Mouse (Mus musculus) liver, adult 10 weeks (tissue): ENCODE data around the gene Map1s. TPM values are rescaled to one million over a fixed set of nuclear protein-coding genes. Genes with fewer than 3 reads are reported as not detected.

ENCODE experiments used
- polyA plus RNA-seq: library from polyadenylated mRNA; stranded (reverse); fragments of 350-450 nt; fragmentation: Illumina TruSeq; extraction: RNeasy Lipid Tissue Mini Kit (QIAGEN cat#74804); gene quantifications from one replicate; pipeline ENCODE4 v1.2.3, GENCODE M21; 2014; ENCODE audit warnings: low read depth, low replicate concordance

Map1s gene
- not detected for polyA plus RNA-seq

GRCm38 (mm10) chr8:70905831-70906736 lies at the start of gene Map1s:
TSS of gene Map1s (plus strand) at chr8:70905932.

DNA sequence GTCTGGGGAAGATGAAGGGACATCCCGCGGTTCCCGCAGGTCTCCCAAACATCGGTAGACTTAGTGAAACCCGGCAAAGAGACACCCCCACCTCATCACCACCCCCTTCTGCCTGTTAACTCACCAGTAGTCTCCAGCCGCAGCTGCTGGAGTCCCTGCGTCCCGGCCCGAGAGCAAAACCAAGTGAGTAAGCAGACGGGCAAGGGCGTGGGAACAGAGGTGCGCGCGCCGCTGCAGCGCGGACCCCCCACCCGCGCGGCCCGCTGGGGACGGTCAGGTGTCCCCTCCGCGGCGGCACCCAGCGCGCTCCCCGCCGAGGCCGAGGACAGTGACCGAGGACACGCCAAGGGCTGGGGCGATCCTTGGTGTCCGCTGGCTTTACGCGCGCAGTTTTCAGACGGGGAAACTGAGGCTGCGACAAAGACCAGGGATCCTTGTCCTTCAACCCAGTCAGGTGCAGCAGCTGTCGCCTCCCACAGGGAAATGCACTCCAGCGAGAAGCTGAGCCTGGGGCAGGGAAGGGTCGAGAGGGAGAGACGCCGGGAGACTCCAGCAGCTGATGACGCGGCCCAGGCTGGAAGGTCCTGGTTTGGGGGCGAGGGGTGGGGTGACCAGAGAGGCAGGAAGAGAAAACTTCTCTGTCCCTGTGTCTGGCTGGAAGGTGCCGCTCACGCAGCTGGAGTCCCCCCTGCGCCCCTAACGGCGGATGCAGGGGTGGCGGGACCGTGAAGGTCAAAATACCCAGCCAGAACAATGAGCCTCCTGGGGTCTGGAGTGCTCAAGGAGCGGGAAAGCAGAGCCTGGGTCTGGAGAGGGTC lies 42.7 kb upstream of the Map1s start, which contains the start of gene Kcnn1:
TSS of gene Kcnn1 (minus strand) at position 435 of the 818 bp plus-strand sequence.

GRCm38 (mm10) chr8:70873364-70873985 lies 32.3 kb upstream of the Map1s start, which contains the start of gene Ccdc124:
TSS of gene Ccdc124 (minus strand) at chr8:70873935.

GRCm38 (mm10) chr8:70892022-70892895 lies 13.5 kb upstream of the Map1s start, which contains the start of gene Slc5a5:
TSS of gene Slc5a5 (minus strand) at chr8:70892757.

DNA sequence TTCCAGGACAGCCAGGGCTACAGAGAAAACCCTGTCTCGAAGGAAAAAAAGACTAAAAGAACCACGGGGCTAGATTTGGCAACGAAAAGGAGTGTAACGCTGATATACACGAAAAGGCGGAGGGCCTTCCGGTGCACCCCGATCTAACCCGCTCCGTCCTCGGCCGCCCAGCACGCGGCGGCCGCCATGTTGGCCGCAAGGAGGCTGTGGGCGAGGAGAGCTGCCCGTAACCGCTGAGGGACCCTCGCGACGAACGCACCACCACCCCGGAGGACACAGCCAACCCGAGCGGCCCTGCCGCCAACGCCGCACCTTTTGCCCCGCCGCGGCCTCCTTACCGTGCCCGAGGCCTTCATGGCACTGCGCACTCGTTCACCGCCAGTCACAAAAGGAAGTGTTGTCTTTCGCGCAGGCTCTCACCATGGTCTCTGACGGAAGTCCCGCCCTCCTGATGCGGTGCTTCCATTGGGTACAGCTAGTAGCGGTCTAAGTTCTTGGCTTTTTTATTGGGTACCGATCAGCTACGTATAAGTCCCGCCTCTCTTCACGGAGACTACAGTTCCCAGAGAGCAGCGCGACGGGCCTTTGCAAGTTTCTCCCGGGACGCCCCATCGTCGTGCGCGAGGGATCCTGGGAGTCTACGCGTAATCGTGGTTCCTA lies 8.6 kb upstream of the Map1s start, which contains the start of gene Rpl18a:
TSS of gene Rpl18a (minus strand) at position 392 of the 660 bp plus-strand sequence.

Other genes with a start within 250 kb of the Map1s start
- 17.3 TPM for gene Pgpep1, start 245.5 kb upstream of the Map1s start, polyA plus RNA-seq
- gene Lsm4, start 232.7 kb upstream of the Map1s start, polyA plus RNA-seq, result 0.61 TPM
- gene Jund, start 207.0 kb upstream of the Map1s start, polyA plus RNA-seq, result 8.1 TPM
- gene Iqcn, start 202.5 kb upstream of the Map1s start, polyA plus RNA-seq, result not detected
- gene Gm3336, start 187.4 kb upstream of the Map1s start, polyA plus RNA-seq, result not detected
- 1.1 TPM for gene Pde4c, start 182.2 kb upstream of the Map1s start, polyA plus RNA-seq
- gene Rab3a, start 151.3 kb upstream of the Map1s start, polyA plus RNA-seq, result 0.56 TPM
- gene Mpv17l2, start 145.0 kb upstream of the Map1s start, polyA plus RNA-seq, result 0.85 TPM
- gene Pik3r2, start 129.2 kb upstream of the Map1s start, polyA plus RNA-seq, result 0.93 TPM
- 2.1 TPM for gene Mast3, start 100.9 kb upstream of the Map1s start, polyA plus RNA-seq
- gene Il12rb1, start 97.5 kb upstream of the Map1s start, polyA plus RNA-seq, result not detected
- gene Arrdc2, start 66.2 kb upstream of the Map1s start, polyA plus RNA-seq, result 2.8 TPM
- gene Kcnn1, start 42.7 kb upstream of the Map1s start, polyA plus RNA-seq, result 0.66 TPM
- 0.29 TPM for gene Ccdc124, start 32.0 kb upstream of the Map1s start, polyA plus RNA-seq
- gene Slc5a5, start 13.2 kb upstream of the Map1s start, polyA plus RNA-seq, result not detected
- 58.9 TPM for gene Rpl18a, start 8.5 kb upstream of the Map1s start, polyA plus RNA-seq